Mouse (Mus musculus) forebrain, embryonic 16.5 days (tissue): Measurements from ENCODE around the gene Gxylt2. TPM values are rescaled to one million over a fixed set of nuclear protein-coding genes. Genes with fewer than 3 reads are reported as not detected.

ENCODE experiments used
- ATAC-seq: fragments of 200-750 bp; cut with Nextera tagmentation; 2 replicates; pipeline ENCODE4 v1.8.0; 2017; ENCODE audit warnings: mild to moderate bottlenecking, moderate library complexity
- H3K27ac ChIP-seq: fragments of 300-500 bp; sonication (generic); 2 replicates; pipeline ENCODE4 v1.5.1; 2014; ENCODE audit warnings: low read length, control low read depth
- H3K27me3 ChIP-seq: fragments of 300-500 bp; sonication (generic); replicated peaks from 2 replicates; pipeline ENCODE4 v1.6.1; 2014; ENCODE audit warnings: low read length; ENCODE audit not compliant: control insufficient read depth, insufficient read depth
- H3K36me3 ChIP-seq: fragments of 300-500 bp; sonication (generic); 2 replicates; pipeline ENCODE4 v1.6.1; 2014; ENCODE audit not compliant: control insufficient read depth, insufficient read depth
- H3K4me1 ChIP-seq: fragments of 300-500 bp; sonication (generic); replicated peaks from 2 replicates; pipeline ENCODE4 v1.6.1; 2014; ENCODE audit warnings: low read length; ENCODE audit not compliant: control insufficient read depth, insufficient read depth
- H3K4me2 ChIP-seq: fragments of 300-500 bp; sonication (generic); 2 replicates; pipeline ENCODE4 v1.6.1; 2014; ENCODE audit warnings: mild to moderate bottlenecking, low read length, control low read depth
- H3K4me3 ChIP-seq: fragments of 300-500 bp; sonication (generic); replicated peaks from 2 replicates; pipeline ENCODE4 v1.5.1; 2014; ENCODE audit warnings: mild to moderate bottlenecking, low read length, control low read depth
- H3K9ac ChIP-seq: fragments of 300-500 bp; sonication (generic); replicated peaks from 2 replicates; pipeline ENCODE4 v1.6.1; 2014; ENCODE audit warnings: low read depth, low read length, control low read depth
- H3K9me3 ChIP-seq: fragments of 300-500 bp; sonication (generic); 2 replicates; pipeline ENCODE4 v1.6.1; 2016; ENCODE audit warnings: low read length; ENCODE audit not compliant: control insufficient read depth
- WGBS: fragments of 180-500 bp; shearing (Covaris S2); extraction: QIAGEN DNeasy Blood & Tissue Kit; methylation state at CpG from one replicate; pipeline ENCODE4 v1.1.7; 2014; 5-methylcytosine and 5-hydroxymethylcytosine counted together
- polyA plus RNA-seq: library from polyadenylated mRNA; unstranded; fragments of >200 nt; fragmentation: Nextera tagmentation; extraction: Ambion mirVana; gene quantifications from 2 replicates; pipeline ENCODE4 v1.2.1, GENCODE M21; 2015

Gxylt2 gene
- polyA plus RNA-seq, 1 experiment from 2014 or later = 0.60 TPM

DNA sequence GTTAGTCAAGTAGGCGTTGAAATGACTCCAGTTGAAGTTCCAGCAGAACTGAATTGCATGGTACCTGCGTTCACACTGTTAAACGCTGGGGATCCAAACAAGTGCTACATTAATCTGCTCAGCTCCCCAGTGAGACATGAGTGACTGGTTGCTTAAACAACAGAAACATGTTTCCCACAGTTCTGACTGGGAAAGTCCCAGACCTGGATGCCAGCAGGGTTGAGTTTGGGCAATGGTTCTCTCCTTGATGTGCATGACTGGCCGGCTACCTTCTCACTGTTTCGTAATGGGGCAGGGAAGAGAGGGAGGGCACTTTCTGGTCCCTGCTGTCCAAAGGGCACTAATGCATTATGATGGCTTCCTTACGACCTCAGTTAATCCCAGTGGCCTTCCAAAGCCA lies 77.1 kb downstream of the Gxylt2 start:
- WGBS = 93% methylated on average over 6 of the region's 6 CpGs
- no peaks in the 10 kb centered on the region for H3K9me3 ChIP-seq
- H3K27ac ChIP-seq = no peak overlapping the region
- no peaks in the 10 kb centered on the region for H3K27me3 ChIP-seq
- H3K36me3 ChIP-seq = no peaks in the 10 kb centered on the region
- no peaks in the 10 kb centered on the region for H3K4me1 ChIP-seq
- no peak overlapping the region for H3K4me3 ChIP-seq
- no peak overlapping the region for H3K9ac ChIP-seq
- H3K4me2 ChIP-seq = no peak overlapping the region
- ATAC-seq = no peak

DNA sequence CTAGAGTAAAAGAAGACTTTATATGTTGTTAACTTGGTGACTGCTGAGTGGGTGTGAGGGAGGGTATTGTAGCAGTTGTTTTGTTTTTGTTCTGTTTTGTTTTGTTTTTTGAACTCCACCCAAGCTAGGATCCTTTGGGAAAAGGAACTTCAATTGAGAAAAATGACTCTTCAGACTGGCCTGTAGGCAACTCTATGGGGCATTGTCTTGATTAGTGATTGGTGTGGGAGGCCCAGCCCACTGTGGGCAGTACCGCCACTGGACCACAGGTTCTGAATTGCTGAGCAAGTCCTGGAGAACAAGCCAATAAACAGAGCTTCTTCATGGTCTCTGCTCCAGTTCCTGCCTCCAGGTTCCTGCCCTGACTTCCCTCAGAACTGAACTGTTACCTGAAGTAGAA lies 83.2 kb downstream of the Gxylt2 start:
- no peak for ATAC-seq
- H3K27me3 ChIP-seq = no peaks in the 10 kb centered on the region
- H3K9me3 ChIP-seq = no peaks in the 10 kb centered on the region
- H3K36me3 ChIP-seq = no peaks in the 10 kb centered on the region
- no peaks in the 10 kb centered on the region for H3K4me1 ChIP-seq
- no peak overlapping the region for H3K27ac ChIP-seq
- 92% methylated on average over 1 of the region's 1 CpGs for WGBS
- no peak overlapping the region for H3K9ac ChIP-seq
- H3K4me2 ChIP-seq = no peak overlapping the region
- H3K4me3 ChIP-seq = no peak overlapping the region

DNA sequence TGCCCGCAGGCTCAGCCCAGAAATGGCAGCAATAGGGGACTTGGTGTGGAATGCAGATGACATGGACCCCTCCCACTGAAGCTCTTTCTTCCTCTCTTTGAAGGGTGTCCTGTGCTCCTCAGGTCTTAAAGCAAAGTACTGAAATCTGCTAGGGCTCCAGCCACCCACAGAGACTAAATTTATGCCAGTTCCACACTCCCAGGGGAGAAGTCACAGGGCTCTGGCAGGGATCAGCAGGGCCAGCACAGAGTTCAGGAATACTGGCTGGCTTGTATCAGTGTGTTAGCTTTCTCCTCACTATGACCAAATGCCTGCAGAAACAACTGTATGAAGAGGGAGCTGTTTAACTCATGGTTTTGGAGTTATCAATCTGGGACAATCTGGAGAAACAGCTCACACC lies 84.6 kb downstream of the Gxylt2 start:
- no peak for ATAC-seq
- H3K4me1 ChIP-seq = no peaks in the 10 kb centered on the region
- no peak overlapping the region for H3K27ac ChIP-seq
- no peak overlapping the region for H3K9ac ChIP-seq
- no peak overlapping the region for H3K4me3 ChIP-seq
- H3K36me3 ChIP-seq = no peaks in the 10 kb centered on the region
- H3K9me3 ChIP-seq = no peaks in the 10 kb centered on the region
- WGBS = 79% methylated on average over 1 of the region's 1 CpGs
- no peaks in the 10 kb centered on the region for H3K27me3 ChIP-seq
- no peak overlapping the region for H3K4me2 ChIP-seq

DNA sequence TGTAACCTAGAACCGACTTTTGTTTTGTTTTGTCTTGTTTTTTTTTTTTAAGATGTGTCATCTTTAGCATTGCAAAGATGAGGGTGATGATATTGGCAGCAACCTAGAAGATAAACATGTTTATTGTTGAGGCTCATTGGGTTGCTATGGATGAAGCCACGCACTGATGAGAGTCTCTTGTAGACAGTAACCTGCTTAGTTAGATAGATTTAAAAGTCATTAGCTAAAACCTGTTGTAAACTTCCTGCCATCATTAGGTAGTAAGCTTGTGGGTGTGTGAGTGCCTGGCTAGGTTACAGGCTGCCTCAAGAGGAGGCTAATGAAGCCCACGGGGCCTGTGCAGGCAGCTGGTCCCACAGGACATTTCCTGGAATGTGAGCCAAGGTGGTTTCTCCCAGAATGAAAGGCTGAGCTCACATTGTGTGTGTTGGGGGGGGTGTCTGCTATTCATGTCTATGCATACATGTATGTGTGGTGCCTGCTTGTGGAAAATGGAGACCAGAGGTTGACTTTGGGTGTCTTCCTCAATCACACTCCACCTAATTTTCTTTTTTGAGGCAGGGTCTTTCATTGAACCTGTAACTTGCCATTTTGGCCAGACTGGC lies 87.6 kb downstream of the Gxylt2 start:
- H3K9ac ChIP-seq = no peak overlapping the region
- no peak overlapping the region for H3K27ac ChIP-seq
- H3K4me2 ChIP-seq = no peak overlapping the region
- 71% methylated on average over 3 of the region's 3 CpGs for WGBS
- no peaks in the 10 kb centered on the region for H3K36me3 ChIP-seq
- H3K9me3 ChIP-seq = no peaks in the 10 kb centered on the region
- no peak for ATAC-seq
- H3K4me1 ChIP-seq = peaks cover 5% of the 10 kb centered on the region
- H3K27me3 ChIP-seq = no peaks in the 10 kb centered on the region
- no peak overlapping the region for H3K4me3 ChIP-seq

DNA sequence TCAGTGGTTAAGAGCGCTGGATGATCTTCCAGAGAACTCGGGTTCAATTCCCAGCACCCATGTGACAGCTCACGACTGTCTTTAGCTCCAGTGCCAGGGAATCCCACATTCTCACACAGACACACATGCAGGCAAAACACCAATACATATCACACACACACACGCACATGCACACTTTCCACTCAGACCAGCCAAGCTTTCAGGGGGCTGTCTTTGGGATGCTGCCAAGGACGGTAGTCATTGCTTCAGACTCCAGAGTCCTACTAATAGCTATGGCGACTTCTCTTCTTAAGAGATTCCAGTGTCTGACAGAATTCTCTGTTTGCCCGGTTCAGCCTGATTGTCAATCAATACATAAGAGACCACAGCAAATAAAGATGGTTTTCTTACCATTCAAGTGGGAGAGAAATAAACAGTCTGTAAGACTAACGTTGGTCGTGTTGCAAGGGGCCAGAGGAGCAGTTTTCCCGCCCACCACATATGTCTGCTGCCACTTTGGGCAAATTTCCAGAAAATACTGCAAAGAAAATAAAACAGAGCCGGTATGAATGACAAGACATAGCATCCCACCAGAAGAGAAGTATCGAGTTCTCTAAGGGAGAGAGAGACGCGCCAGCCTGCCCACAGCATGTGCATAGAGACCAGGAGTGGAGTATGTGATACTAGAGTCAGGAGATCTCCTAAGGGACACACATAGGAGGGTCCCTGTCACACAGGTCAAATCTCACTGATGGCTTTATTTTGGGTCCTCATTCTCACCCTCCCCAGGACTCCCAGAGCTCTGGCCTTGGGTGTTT lies 88.6 kb downstream of the Gxylt2 start:
- peak; percentile 31; the same call in 1 of the 2 replicates for ATAC-seq
- Histone ChIP-seq H3K9ac (no peak overlapping the region), H3K4me2 (no peak overlapping the region), H3K36me3 (no peaks in the 10 kb centered on the region), H3K27me3 (no peaks in the 10 kb centered on the region), H3K9me3 (no peaks in the 10 kb centered on the region), H3K4me3 (no peak overlapping the region), H3K4me1 (peaks cover 5% of the 10 kb centered on the region), H3K27ac (no peak overlapping the region)
- WGBS = 41% methylated on average over 14 of the region's 14 CpGs

DNA sequence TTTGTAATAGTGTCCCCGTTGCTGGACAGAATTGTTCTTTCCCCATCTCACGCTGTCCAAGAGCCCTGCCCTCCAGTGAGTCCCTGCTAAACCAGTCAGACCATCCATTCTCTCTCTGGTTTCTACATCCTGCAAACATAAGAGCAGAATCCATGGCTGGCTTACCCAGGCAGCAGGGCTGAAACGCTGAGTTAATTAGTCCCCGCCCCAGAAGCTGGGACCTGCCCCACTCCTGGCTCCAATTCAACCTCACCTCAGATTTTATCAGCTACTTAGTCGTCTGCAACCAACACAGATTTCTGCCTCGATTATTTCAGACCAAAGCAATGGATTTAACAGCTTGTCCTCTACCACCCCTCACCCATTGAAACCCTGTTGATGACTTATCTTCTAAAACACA lies 91.3 kb downstream of the Gxylt2 start:
- no peaks in the 10 kb centered on the region for H3K27me3 ChIP-seq
- H3K4me3 ChIP-seq = no peak overlapping the region
- no peak overlapping the region for H3K27ac ChIP-seq
- H3K9me3 ChIP-seq = no peaks in the 10 kb centered on the region
- H3K4me1 ChIP-seq = peaks cover 5% of the 10 kb centered on the region
- no peak overlapping the region for H3K9ac ChIP-seq
- H3K36me3 ChIP-seq = no peaks in the 10 kb centered on the region
- 38% methylated on average over 6 of the region's 6 CpGs for WGBS
- ATAC-seq = no peak
- no peak overlapping the region for H3K4me2 ChIP-seq

DNA sequence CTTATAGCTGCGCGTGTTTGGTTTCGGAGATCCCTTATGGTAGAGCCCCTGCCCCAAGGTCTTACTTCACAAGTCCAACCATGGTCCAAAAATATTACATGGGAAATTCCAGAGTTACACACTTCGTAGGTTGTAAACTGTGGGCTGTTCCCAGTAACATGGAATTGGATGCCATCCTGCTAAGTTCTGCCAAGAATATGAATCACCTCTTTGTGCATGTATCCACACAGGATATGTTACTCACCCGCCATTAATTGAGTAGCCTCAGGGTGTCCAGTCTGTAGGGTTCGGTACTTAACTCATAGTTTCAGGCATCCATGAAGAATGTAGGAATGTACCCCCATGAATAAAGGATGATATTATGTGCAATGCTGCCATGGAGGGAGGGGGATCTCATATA lies 94.8 kb downstream of the Gxylt2 start:
- no peaks in the 10 kb centered on the region for H3K36me3 ChIP-seq
- no peak overlapping the region for H3K9ac ChIP-seq
- no peak overlapping the region for H3K27ac ChIP-seq
- no peaks in the 10 kb centered on the region for H3K9me3 ChIP-seq
- H3K27me3 ChIP-seq = no peaks in the 10 kb centered on the region
- ATAC-seq = no peak
- no peak overlapping the region for H3K4me3 ChIP-seq
- peaks cover 5% of the 10 kb centered on the region for H3K4me1 ChIP-seq
- 84% methylated on average over 6 of the region's 6 CpGs for WGBS
- H3K4me2 ChIP-seq = no peak overlapping the region

DNA sequence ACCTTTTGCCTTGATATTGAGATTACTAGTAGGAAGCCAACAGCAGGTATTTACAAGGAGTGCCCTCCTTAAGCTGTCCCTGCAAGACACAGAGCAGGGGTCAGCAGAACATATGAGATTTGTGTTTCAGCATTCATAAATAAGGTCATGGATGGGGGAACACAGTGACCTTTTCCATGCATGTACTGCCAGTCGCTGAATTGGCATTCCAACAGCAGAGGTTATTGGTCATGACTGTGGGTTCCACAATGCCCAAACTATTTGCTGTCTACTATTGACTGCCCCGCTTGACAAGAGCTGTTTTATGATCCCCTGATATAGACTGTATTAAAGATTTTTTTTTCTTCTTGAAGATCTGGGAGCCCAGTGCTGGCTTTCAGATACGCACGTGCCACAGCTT lies 95.2 kb downstream of the Gxylt2 start:
- Histone ChIP-seq H3K27ac (no peak overlapping the region), H3K4me1 (peaks cover 5% of the 10 kb centered on the region), H3K27me3 (no peaks in the 10 kb centered on the region), H3K36me3 (no peaks in the 10 kb centered on the region), H3K9me3 (no peaks in the 10 kb centered on the region), H3K4me2 (no peak overlapping the region), H3K4me3 (no peak overlapping the region), H3K9ac (no peak overlapping the region)
- 95% methylated on average over 4 of the region's 4 CpGs for WGBS
- ATAC-seq = no peak

DNA sequence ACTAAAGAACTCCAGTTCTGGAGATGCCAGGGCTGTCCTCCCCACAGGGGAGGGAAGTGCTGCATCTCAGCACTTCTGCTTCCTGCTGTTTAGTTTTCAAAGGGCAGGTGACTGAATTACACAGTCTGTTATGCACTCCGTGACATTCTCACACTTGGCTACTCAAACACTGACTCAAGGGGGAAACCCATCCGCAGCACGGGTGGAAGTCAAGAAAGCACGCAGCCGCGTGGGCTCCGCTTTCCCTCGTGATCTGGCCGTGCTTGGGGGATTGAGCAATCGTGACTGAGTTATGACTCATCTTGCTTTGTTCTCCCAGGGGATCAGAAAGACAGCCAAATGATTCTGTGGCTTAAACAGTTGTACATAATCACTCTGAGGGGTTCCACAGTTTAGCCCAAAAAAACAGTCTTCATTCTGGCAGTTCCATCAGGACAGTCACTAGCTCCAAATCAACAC lies 96.0 kb downstream of the Gxylt2 start:
- no peak for ATAC-seq
- Histone ChIP-seq H3K4me2 (no peak overlapping the region), H3K36me3 (no peaks in the 10 kb centered on the region), H3K27me3 (no peaks in the 10 kb centered on the region), H3K9me3 (no peaks in the 10 kb centered on the region), H3K9ac (no peak overlapping the region), H3K4me3 (no peak overlapping the region), H3K4me1 (peaks cover 5% of the 10 kb centered on the region), H3K27ac (no peak overlapping the region)
- WGBS = 78% methylated on average over 10 of the region's 10 CpGs
